Mouse (Mus musculus): Measurements from ENCODE around the gene 1600015I10Rik.

- TF ChIP-seq CTCF (IDR thresholded peaks at IDR 0.05; ENCODE audit: extremely low read depth, insufficient read length, insufficient replicate concordance, low read depth, low read length) (no peak), POLR2A (IDR thresholded peaks at IDR 0.05; ENCODE audit: low read depth, low read length) (no peak)
Observed at GRCm38 (mm10) chr6:48903437-48903836, 26.3 kb upstream of the 1600015I10Rik start.

Data from small intestine, adult 2 months (tissue).